Comparison of ENCODE assay signal across 16 mouse cellular contexts in the genomic region with DNA sequence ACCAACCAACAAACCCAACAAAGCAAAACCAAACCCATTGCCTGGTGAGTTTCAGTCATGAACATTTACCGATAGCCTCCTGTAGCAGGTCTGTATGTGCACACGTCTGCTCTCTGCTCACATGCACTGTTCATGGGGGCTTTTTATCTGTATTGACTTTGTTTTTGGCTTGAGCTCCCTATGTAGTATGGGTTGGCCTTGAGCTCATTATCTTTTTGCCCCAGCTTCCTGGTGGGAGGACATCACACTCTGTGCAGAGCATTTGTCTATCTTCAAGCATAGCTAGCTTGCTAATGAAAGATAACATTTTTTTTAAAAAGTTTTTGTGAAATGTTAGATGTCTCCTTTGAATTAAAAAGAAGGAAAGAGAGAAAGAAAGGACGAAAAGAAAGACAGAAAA. TPM values are rescaled to one million over a fixed set of nuclear protein-coding genes. Genes with fewer than 3 reads are reported as not detected.
DNase-seq lines count a peak whose midpoint lies in the region; ATAC-seq lines count a peak whose summit lies in the region.
"Had no signal": no experiment of that assay in that cellular context is flagged by ENCODE, and none has a peak within 500 bp of the region (broad histone marks: within the 10 kb centered on the region; RNA-seq: fewer than 3 reads in every experiment).

No protein-coding gene starts in this region.

- peaks cover 74% of the 10 kb centered on the region for H3K4me1 ChIP-seq in liver, embryonic 12.5 days
- H3K4me1 ChIP-seq in stomach, embryonic 15.5 days, result no peaks in the 10 kb centered on the region
- H3K4me1 ChIP-seq: embryonic facial prominence, embryonic 12.5 days; forebrain, embryonic 12.5 days had no signal

- H3K9me3 ChIP-seq in liver, embryonic 12.5 days (replicated peaks), result no peaks in the 10 kb centered on the region
- no peaks in the 10 kb centered on the region for H3K9me3 ChIP-seq in stomach, embryonic 15.5 days
- H3K9me3 ChIP-seq: embryonic facial prominence, embryonic 12.5 days; forebrain, embryonic 12.5 days had no signal

- H3K9ac ChIP-seq in liver, embryonic 12.5 days, result peak overlapping the region; percentile 61
- no peak overlapping the region for H3K9ac ChIP-seq in stomach, embryonic 15.5 days
- H3K9ac ChIP-seq: embryonic facial prominence, embryonic 12.5 days; forebrain, embryonic 12.5 days had no signal

- ATAC-seq in liver, embryonic 12.5 days, result peak; percentile 94
- peak; percentile 92; the same call in 1 of the 2 replicates for ATAC-seq in stomach, embryonic 15.5 days (ENCODE audit: insufficient read depth, low FRiP score, low read depth)
- ATAC-seq in CD4-positive, CD25-positive, alpha-beta regulatory T cell, adult 4 months, result no peak
- ATAC-seq in activated CD4-positive, CD25-positive, alpha-beta regulatory T cell, adult 4 months, result no peak
- ATAC-seq: inflammation-experienced regulatory T-cells, adult 6 months had no signal

- peak overlapping the region; percentile 94 for H3K27ac ChIP-seq in liver, embryonic 12.5 days
- no peak overlapping the region for H3K27ac ChIP-seq in stomach, embryonic 15.5 days
- H3K27ac ChIP-seq: embryonic facial prominence, embryonic 12.5 days; forebrain, embryonic 12.5 days had no signal

- DNase-seq in spleen, adult 12 weeks (ENCODE audit: low spot score), result peak; percentile 13
- no peak for DNase-seq in spleen, postnatal 14 days (ENCODE audit: low spot score in 2 of 2)
- DNase-seq in c-Kit-positive CD71-negative TER-119-negative erythroid progenitor cells, embryonic 14.5 days (ENCODE audit: low read depth), result peak; percentile 23
- no peak for DNase-seq in urinary bladder, adult 2 months (ENCODE audit: low spot score)
- DNase-seq: cerebellum, postnatal 25 days; heart, postnatal 4 days; kidney, postnatal 14 days; lung, adult 18-20 months; right cerebral cortex, postnatal 14 days had no signal

- H3K27me3 ChIP-seq in liver, embryonic 12.5 days (replicated peaks), result no peaks in the 10 kb centered on the region
- no peaks in the 10 kb centered on the region for H3K27me3 ChIP-seq in stomach, embryonic 15.5 days (replicated peaks)
- H3K27me3 ChIP-seq: embryonic facial prominence, embryonic 12.5 days; forebrain, embryonic 12.5 days had no signal

- H3K4me2 ChIP-seq in liver, embryonic 12.5 days, result peak overlapping the region; percentile 57
- no peak overlapping the region for H3K4me2 ChIP-seq in stomach, embryonic 15.5 days
- H3K4me2 ChIP-seq: embryonic facial prominence, embryonic 12.5 days; forebrain, embryonic 12.5 days had no signal

- 28% methylated on average over 3 of the region's 3 CpGs for WGBS in liver, embryonic 12.5 days (ENCODE audit: insufficient replicate concordance)
- 86% methylated on average over 3 of the region's 3 CpGs for WGBS in stomach, embryonic 15.5 days

- H3K36me3 ChIP-seq in liver, embryonic 12.5 days, result peaks cover 64% of the 10 kb centered on the region
- H3K36me3 ChIP-seq in stomach, embryonic 15.5 days, result peaks cover 11% of the 10 kb centered on the region; the same call in 1 of the 2 replicates

- peak overlapping the region; percentile 28 for H3K4me3 ChIP-seq in liver, embryonic 12.5 days
- H3K4me3 ChIP-seq in stomach, embryonic 15.5 days (replicated peaks), result no peak overlapping the region
- H3K4me3 ChIP-seq: embryonic facial prominence, embryonic 12.5 days; forebrain, embryonic 12.5 days had no signal

RNA-seq across cellular contexts. Expression of a gene that starts 33.4 kb away (rescaled TPM):
- polyA plus RNA-seq in liver, embryonic 12.5 days (2016; fragmentation: Nextera tagmentation; extraction: Ambion mirVana), result 36.3 and 38.4 TPM in 2 replicates
- polyA plus RNA-seq in stomach, embryonic 15.5 days (2015; fragmentation: Nextera tagmentation; extraction: Ambion mirVana), result 38.9 and 39.9 TPM in 2 replicates
- 39.3 and 47.3 TPM in 2 replicates for polyA plus RNA-seq in urinary bladder, adult 2 months (2012; rRNA removed)
- polyA plus RNA-seq in CD4-positive, CD25-positive, alpha-beta regulatory T cell, adult 4 months (2017; shearing (Covaris generic)), result 100 to 1,000 TPM in 1 of 2 experiments, 10 to 100 TPM in 1; 70.4 to 105 TPM
- 10 to 100 TPM; 76.2 to 80.8 TPM for polyA plus RNA-seq in activated CD4-positive, CD25-positive, alpha-beta regulatory T cell, adult 4 months (2017; shearing (Covaris generic))

Comparison
In these comparisons a context has a peak if more than half of its experiments do, and no peak if none do; other contexts are left out.
1. DNase-seq: peak in spleen, adult 12 weeks (single experiment) and c-Kit-positive CD71-negative TER-119-negative erythroid progenitor cells, embryonic 14.5 days (single experiment); none in spleen, postnatal 14 days (0 of 2) and urinary bladder, adult 2 months (single experiment).
2. ATAC-seq: peak in liver, embryonic 12.5 days (single experiment) and stomach, embryonic 15.5 days (single experiment); none in CD4-positive, CD25-positive, alpha-beta regulatory T cell, adult 4 months (single experiment) and activated CD4-positive, CD25-positive, alpha-beta regulatory T cell, adult 4 months (single experiment).